Mouse (Mus musculus) bone marrow, adult 2 months (tissue): ENCODE measurements around the gene Ceacam10.

Experiments used
- CTCF ChIP-seq: fragments of 200-500 bp; IDR thresholded peaks from 2 replicates; pipeline ENCODE4 v1.5.1; 2011; ENCODE audit warnings: low read length, control low read depth; ENCODE audit not compliant: control insufficient read depth, insufficient read depth
- POLR2A ChIP-seq: fragments of 200-500 bp; IDR thresholded peaks from 2 replicates; pipeline ENCODE4 v1.6.1; 2011; ENCODE audit warnings: low read depth, mild to moderate bottlenecking, control low read depth, low read length, borderline replicate concordance; ENCODE audit not compliant: control insufficient read depth

- TF ChIP-seq CTCF (no peak), POLR2A (no peak)
Measured at GRCm38 (mm10) chr7:24809041-24809440, 32.0 kb downstream of the Ceacam10 start.
